Mouse (Mus musculus) embryonic fibroblast, embryonic 13.5 days (primary cell): ENCODE measurements at regions not wholly inside any gene's neighbourhood (a gene's known extent, or its start where the extent isn't known, plus 50 kb on each side); places are given as distances from the start of the nearest gene placed in this dataset.

ENCODE experiments used
- CTCF ChIP-seq: IDR thresholded peaks from 2 replicates; pipeline ENCODE4 v1.5.1; 2011; ENCODE audit warnings: mild to moderate bottlenecking, control low read depth, low read length, moderate library complexity, borderline replicate concordance; ENCODE audit not compliant: insufficient read depth
- POLR2A ChIP-seq: IDR thresholded peaks from 2 replicates; pipeline ENCODE4 v1.6.1; 2011; ENCODE audit warnings: low read depth, mild to moderate bottlenecking, control low read depth, low read length, moderate library complexity

DNA sequence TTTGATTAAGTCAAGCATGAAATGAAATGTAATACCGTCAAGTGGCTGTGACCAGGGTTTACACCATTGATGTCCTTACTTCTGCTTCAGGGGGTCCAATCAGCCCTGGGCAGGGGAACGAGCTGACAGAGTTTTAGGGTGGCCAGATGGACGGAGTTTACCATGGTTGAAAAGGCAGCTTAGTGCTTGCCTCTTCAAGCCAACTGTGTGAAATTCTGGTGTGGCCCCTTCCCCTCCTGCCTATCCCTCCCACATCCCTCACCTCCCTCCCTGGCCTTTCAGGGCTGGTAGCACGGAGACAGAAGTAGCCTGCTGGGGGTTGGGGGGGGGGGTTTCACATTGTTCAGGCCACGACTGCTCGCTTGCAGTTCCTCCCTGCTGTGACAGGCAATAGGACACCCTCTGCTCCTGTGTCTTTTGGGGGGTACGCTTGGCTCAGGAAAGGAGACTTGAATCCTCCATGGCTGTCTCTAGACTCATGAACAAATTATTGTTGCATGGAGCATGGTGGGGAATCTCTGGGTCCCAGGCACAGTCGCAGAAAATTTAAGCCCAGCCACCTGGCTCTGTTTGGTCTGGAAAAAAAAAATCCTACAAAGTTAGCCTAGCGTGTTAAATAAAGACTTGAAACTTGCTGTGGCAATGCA lies 262.4 kb upstream of the Irx3 start:
- no peak for TF ChIP-seq CTCF
- no peak for TF ChIP-seq POLR2A
